Mouse (Mus musculus): Measurements from ENCODE around the gene Upk1a. TPM values are rescaled to one million over a fixed set of nuclear protein-coding genes. Genes with fewer than 3 reads are reported as not detected.

Upk1a gene
- polyA plus RNA-seq (2011; ENCODE audit: insufficient read depth, insufficient read length, low read depth, missing spikeins): 2.5 and 2.8 TPM in 2 replicates

- no peak for TF ChIP-seq CTCF (IDR thresholded peaks at IDR 0.05; ENCODE audit: low read depth, low read length)
- no peak for TF ChIP-seq EP300 (IDR thresholded peaks at IDR 0.05; ENCODE audit: insufficient read depth, low read depth, low read length)
- no peak for TF ChIP-seq POLR2A (IDR thresholded peaks at IDR 0.05; ENCODE audit: insufficient read depth, low read length)
- peaks cover 2% of the 10 kb centered on the region for H3K4me1 ChIP-seq (ENCODE audit: control insufficient read depth, insufficient read depth, low read length)
- peaks cover 3% of the 10 kb centered on the region; the same call in 1 of the 2 replicates for H3K36me3 ChIP-seq (ENCODE audit: control insufficient read depth, insufficient read depth, low read length, poor library complexity, severe bottlenecking)
- no peaks in the 10 kb centered on the region for H3K27me3 ChIP-seq (ENCODE audit: control insufficient read depth, insufficient read depth, low read length, poor library complexity, severe bottlenecking)
- no peaks in the 10 kb centered on the region for H3K9me3 ChIP-seq (replicated peaks; ENCODE audit: control insufficient read depth, insufficient read depth, low read length, poor library complexity, severe bottlenecking)
- H3K4me3 ChIP-seq (ENCODE audit: low read depth, low read length): no peak within 1 kb of the TSS
- no peak within 1 kb of the TSS for H3K9ac ChIP-seq (ENCODE audit: low read depth, poor library complexity, severe bottlenecking)
- H3K27ac ChIP-seq (ENCODE audit: insufficient read depth, low read length): no peak within 1 kb of the TSS
These were observed at the start of gene Upk1a for GRCm38 (mm10) chr7:30612654-30613402. Gene Upk1a, minus strand, starts transcription at chr7:30612847.

DNA sequence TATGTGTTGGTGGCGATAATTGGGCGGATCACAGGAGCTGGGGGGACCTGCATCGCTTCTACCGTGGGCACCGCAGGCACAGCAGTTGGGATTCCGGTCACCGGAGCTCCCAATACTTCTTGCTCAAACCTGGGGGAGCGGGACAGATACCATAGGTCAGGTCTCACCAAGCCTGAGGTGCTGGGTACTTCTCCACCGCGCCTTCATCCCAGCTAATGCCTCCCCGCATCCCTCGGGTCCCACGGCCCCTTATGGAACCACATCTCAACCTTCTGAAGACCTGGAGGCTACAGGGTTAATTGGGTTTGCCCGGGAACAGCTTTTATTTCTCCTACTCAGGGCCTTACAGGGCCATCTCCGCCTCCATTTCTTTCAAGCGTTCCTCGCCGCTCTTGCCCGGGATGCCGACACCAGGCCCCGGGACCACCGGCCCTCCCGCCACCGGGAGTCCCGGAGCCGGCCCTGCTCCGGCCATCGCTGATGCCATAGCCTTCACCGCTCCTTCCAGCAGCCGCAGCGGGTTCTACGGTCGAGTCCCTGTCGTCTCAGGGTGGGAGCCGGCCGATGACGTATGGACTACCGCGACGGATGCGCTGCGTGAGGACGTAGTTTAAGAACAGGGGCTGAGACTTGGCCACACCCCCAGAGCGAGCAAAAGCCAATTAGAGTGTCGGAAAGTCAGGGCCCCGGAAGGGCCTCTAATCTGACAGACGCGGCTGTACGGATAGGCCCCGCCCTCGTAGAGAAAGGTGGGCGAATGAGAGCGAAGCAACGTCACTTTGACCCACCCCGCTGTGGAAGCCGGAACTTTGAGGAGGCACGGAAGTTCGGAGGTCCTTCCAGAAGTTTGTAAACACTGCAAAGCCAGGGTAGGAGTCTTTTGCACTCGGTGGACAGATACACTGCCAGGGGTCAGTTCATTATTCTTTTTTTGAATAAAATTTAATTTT is 37.2 kb upstream of the Upk1a start, which contains the start of gene Rbm42:
Gene Rbm42, minus strand, starts transcription at position 727 of the 950 bp plus-strand sequence.
- Histone ChIP-seq H3K27me3 (ENCODE audit: control insufficient read depth, insufficient read depth, low read length, poor library complexity, severe bottlenecking) (no peaks in the 10 kb centered on the region), H3K4me3 (ENCODE audit: low read depth, low read length) (peak within 1 kb of the TSS; percentile 95), H3K36me3 (ENCODE audit: control insufficient read depth, insufficient read depth, low read length, poor library complexity, severe bottlenecking) (peaks cover 15% of the 10 kb centered on the region), H3K9ac (ENCODE audit: low read depth, poor library complexity, severe bottlenecking) (peak within 1 kb of the TSS; percentile 88), H3K4me1 (ENCODE audit: control insufficient read depth, insufficient read depth, low read length) (no peaks in the 10 kb centered on the region), H3K27ac (ENCODE audit: insufficient read depth, low read length) (no peak within 1 kb of the TSS), H3K9me3 (replicated peaks; ENCODE audit: control insufficient read depth, insufficient read depth, low read length, poor library complexity, severe bottlenecking) (no peaks in the 10 kb centered on the region)
- TF ChIP-seq CTCF (IDR thresholded peaks at IDR 0.05; ENCODE audit: low read depth, low read length) (no peak), POLR2A (IDR thresholded peaks at IDR 0.05; ENCODE audit: insufficient read depth, low read length) (no peak), EP300 (IDR thresholded peaks at IDR 0.05; ENCODE audit: insufficient read depth, low read depth, low read length) (no peak; the same call in 1 of the 2 replicates)

DNA sequence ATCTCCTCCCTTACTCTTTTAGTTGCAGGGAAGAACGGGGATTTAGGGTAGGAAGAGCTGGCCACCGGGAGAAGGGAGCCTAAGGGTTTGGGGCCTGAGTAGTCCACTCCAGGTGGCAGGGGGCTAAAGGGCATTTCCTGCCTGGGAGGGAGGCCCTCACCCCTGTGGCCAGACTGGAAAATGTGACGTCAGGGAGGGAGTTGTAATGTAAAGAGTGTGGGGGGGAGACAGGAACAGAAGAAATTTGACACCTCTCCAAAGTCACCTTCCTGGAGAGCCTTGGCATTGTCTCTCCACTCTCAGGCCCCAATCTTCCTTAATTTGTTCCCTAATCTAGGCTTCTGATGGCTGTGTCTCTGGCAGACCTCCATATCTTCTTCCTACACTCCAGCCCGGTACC is 26.4 kb upstream of the Upk1a start:
- no peaks in the 10 kb centered on the region for H3K9me3 ChIP-seq (replicated peaks; ENCODE audit: control insufficient read depth, insufficient read depth, low read length, poor library complexity, severe bottlenecking)
- TF ChIP-seq POLR2A (IDR thresholded peaks at IDR 0.05; ENCODE audit: insufficient read depth, low read length) (no peak), EP300 (IDR thresholded peaks at IDR 0.05; ENCODE audit: insufficient read depth, low read depth, low read length) (peak; percentile 69; the same call in 1 of the 2 replicates)
- peak overlapping the region; percentile 84 for H3K27ac ChIP-seq (ENCODE audit: insufficient read depth, low read length)
- H3K27me3 ChIP-seq (ENCODE audit: control insufficient read depth, insufficient read depth, low read length, poor library complexity, severe bottlenecking): no peaks in the 10 kb centered on the region
- no peak overlapping the region for H3K4me3 ChIP-seq (ENCODE audit: low read depth, low read length)
- H3K4me1 ChIP-seq (ENCODE audit: control insufficient read depth, insufficient read depth, low read length): peaks cover 3% of the 10 kb centered on the region
- peaks cover 17% of the 10 kb centered on the region for H3K36me3 ChIP-seq (ENCODE audit: control insufficient read depth, insufficient read depth, low read length, poor library complexity, severe bottlenecking)
- H3K9ac ChIP-seq (ENCODE audit: low read depth, poor library complexity, severe bottlenecking): peak overlapping the region; percentile 29; the same call in 1 of the 2 replicates

DNA sequence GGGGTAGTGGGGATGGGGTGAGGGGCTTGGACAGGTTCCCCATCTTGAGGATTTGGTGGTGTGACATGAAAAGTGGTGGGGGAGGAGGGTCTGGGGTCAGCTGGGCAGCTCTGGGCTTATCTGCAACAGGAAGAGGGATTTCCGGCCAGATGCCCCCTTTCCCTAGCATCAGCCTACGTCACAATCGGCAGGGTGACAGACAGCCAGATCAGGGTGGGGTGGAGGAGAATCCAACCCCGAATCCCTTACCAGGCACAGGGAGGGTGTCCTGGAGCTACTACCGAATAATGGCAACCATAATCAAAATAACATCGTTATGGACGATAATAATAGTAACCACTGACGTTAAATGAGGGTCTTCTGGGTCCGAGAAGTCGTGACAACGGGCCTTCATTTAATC is 23.7 kb upstream of the Upk1a start:
- Histone ChIP-seq H3K9ac (ENCODE audit: low read depth, poor library complexity, severe bottlenecking) (no peak overlapping the region), H3K4me1 (ENCODE audit: control insufficient read depth, insufficient read depth, low read length) (peaks cover 3% of the 10 kb centered on the region), H3K27me3 (ENCODE audit: control insufficient read depth, insufficient read depth, low read length, poor library complexity, severe bottlenecking) (no peaks in the 10 kb centered on the region), H3K27ac (ENCODE audit: insufficient read depth, low read length) (no peak overlapping the region), H3K9me3 (replicated peaks; ENCODE audit: control insufficient read depth, insufficient read depth, low read length, poor library complexity, severe bottlenecking) (no peaks in the 10 kb centered on the region), H3K4me3 (ENCODE audit: low read depth, low read length) (no peak overlapping the region), H3K36me3 (ENCODE audit: control insufficient read depth, insufficient read depth, low read length, poor library complexity, severe bottlenecking) (peaks cover 6% of the 10 kb centered on the region)
- no peak for TF ChIP-seq EP300 (IDR thresholded peaks at IDR 0.05; ENCODE audit: insufficient read depth, low read depth, low read length)
- TF ChIP-seq CTCF (IDR thresholded peaks at IDR 0.05; ENCODE audit: low read depth, low read length): no peak
- no peak for TF ChIP-seq POLR2A (IDR thresholded peaks at IDR 0.05; ENCODE audit: insufficient read depth, low read length)

- Histone ChIP-seq H3K9me3 (replicated peaks; ENCODE audit: control insufficient read depth, insufficient read depth, low read length, poor library complexity, severe bottlenecking) (no peaks in the 10 kb centered on the region), H3K4me3 (ENCODE audit: low read depth, low read length) (peak within 1 kb of the TSS; percentile 26), H3K27ac (ENCODE audit: insufficient read depth, low read length) (no peak within 1 kb of the TSS), H3K36me3 (ENCODE audit: control insufficient read depth, insufficient read depth, low read length, poor library complexity, severe bottlenecking) (peaks cover under 1% of the 10 kb centered on the region), H3K4me1 (ENCODE audit: control insufficient read depth, insufficient read depth, low read length) (peaks cover 3% of the 10 kb centered on the region), H3K27me3 (ENCODE audit: control insufficient read depth, insufficient read depth, low read length, poor library complexity, severe bottlenecking) (no peaks in the 10 kb centered on the region), H3K9ac (ENCODE audit: low read depth, poor library complexity, severe bottlenecking) (peak within 1 kb of the TSS; percentile 30; the same call in 1 of the 2 replicates)
- no peak for TF ChIP-seq CTCF (IDR thresholded peaks at IDR 0.05; ENCODE audit: low read depth, low read length)
- TF ChIP-seq EP300 (IDR thresholded peaks at IDR 0.05; ENCODE audit: insufficient read depth, low read depth, low read length): no peak
- TF ChIP-seq POLR2A (IDR thresholded peaks at IDR 0.05; ENCODE audit: insufficient read depth, low read length): no peak
These were observed 23.1 kb upstream of the Upk1a start, which contains the start of gene Etv2 for GRCm38 (mm10) chr7:30635752-30636151. Gene Etv2, minus strand, starts transcription at chr7:30635852.

All from ES-Bruce4 (cell line).